Mouse (Mus musculus): ENCODE data around the gene Mlh3. TPM values are rescaled to one million over a fixed set of nuclear protein-coding genes. Genes with fewer than 3 reads are reported as not detected.
A peak's percentile ranks its signal among the peaks of the same experiment; 100 is the strongest.

The Mlh3 gene
- polyA plus RNA-seq (2014; fragmentation: Nextera tagmentation; extraction: Ambion mirVana) = 11.7 and 11.8 TPM in 2 replicates

- under 1% methylated on average over 35 of the region's 35 CpGs for WGBS
- ATAC-seq (ENCODE audit: low read depth) = peak; percentile 96
- peak within 1 kb of the TSS; percentile 57 for H3K4me3 ChIP-seq (ENCODE audit: low read depth, low read length)
- H3K27me3 ChIP-seq (ENCODE audit: control insufficient read depth, insufficient read depth, low read length) = no peaks in the 10 kb centered on the region
- H3K27ac ChIP-seq (ENCODE audit: low read depth, low read length) = peak within 1 kb of the TSS; percentile 83
- peak within 1 kb of the TSS; percentile 56 for H3K9ac ChIP-seq (replicated peaks; ENCODE audit: low read depth, low read length)
- H3K9me3 ChIP-seq (ENCODE audit: control insufficient read depth, low read length) = no peaks in the 10 kb centered on the region
- peak within 1 kb of the TSS; percentile 61 for H3K4me2 ChIP-seq (ENCODE audit: low read depth, low read length)
- no peaks in the 10 kb centered on the region; the same call in 1 of the 2 replicates for H3K36me3 ChIP-seq (ENCODE audit: control insufficient read depth, insufficient read depth, low read length)
- 0 out of 2 replicates have a peak, but pooled peaks cover 4% of the 10 kb centered on the region for H3K4me1 ChIP-seq (ENCODE audit: control insufficient read depth, insufficient read depth, low read length)
Observed at GRCm38 (mm10) chr12:85270319-85270718, at the start of gene Mlh3. Gene Mlh3 (minus strand): TSS chr12:85270599.

- H3K4me2 ChIP-seq (ENCODE audit: low read depth, low read length) = no peak overlapping the region
- H3K36me3 ChIP-seq (ENCODE audit: control insufficient read depth, insufficient read depth, low read length) = peaks cover 75% of the 10 kb centered on the region
- no peak for ATAC-seq (ENCODE audit: low read depth)
- 75% methylated on average over 3 of the region's 3 CpGs for WGBS
- no peaks in the 10 kb centered on the region for H3K27me3 ChIP-seq (ENCODE audit: control insufficient read depth, insufficient read depth, low read length)
- no peak overlapping the region for H3K9ac ChIP-seq (replicated peaks; ENCODE audit: low read depth, low read length)
- no peaks in the 10 kb centered on the region for H3K9me3 ChIP-seq (ENCODE audit: control insufficient read depth, low read length)
- H3K27ac ChIP-seq (ENCODE audit: low read depth, low read length) = no peak overlapping the region
- H3K4me3 ChIP-seq (ENCODE audit: low read depth, low read length) = no peak overlapping the region
- H3K4me1 ChIP-seq (ENCODE audit: control insufficient read depth, insufficient read depth, low read length) = no peaks in the 10 kb centered on the region
Observed at GRCm38 (mm10) chr12:85308651-85309050, 38.3 kb upstream of the Mlh3 start.

- ATAC-seq (ENCODE audit: low read depth) = peak; percentile 68; the same call in 1 of the 2 replicates
- no peaks in the 10 kb centered on the region for H3K9me3 ChIP-seq (ENCODE audit: control insufficient read depth, low read length)
- WGBS = 49% methylated on average over 16 of the region's 16 CpGs
- H3K36me3 ChIP-seq (ENCODE audit: control insufficient read depth, insufficient read depth, low read length) = peaks cover 74% of the 10 kb centered on the region
- no peak overlapping the region for H3K27ac ChIP-seq (ENCODE audit: low read depth, low read length)
- H3K4me1 ChIP-seq (ENCODE audit: control insufficient read depth, insufficient read depth, low read length) = no peaks in the 10 kb centered on the region
- H3K4me2 ChIP-seq (ENCODE audit: low read depth, low read length) = no peak overlapping the region
- no peak overlapping the region for H3K4me3 ChIP-seq (ENCODE audit: low read depth, low read length)
- H3K9ac ChIP-seq (replicated peaks; ENCODE audit: low read depth, low read length) = no peak overlapping the region
- H3K27me3 ChIP-seq (ENCODE audit: control insufficient read depth, insufficient read depth, low read length) = no peaks in the 10 kb centered on the region
Observed at GRCm38 (mm10) chr12:85305247-85305892, 35.0 kb upstream of the Mlh3 start.

GRCm38 (mm10) chr12:85304725-85305124 is 34.3 kb upstream of the Mlh3 start:
- H3K9ac ChIP-seq (replicated peaks; ENCODE audit: low read depth, low read length) = no peak overlapping the region
- 62% methylated on average over 4 of the region's 4 CpGs for WGBS
- H3K36me3 ChIP-seq (ENCODE audit: control insufficient read depth, insufficient read depth, low read length) = peaks cover 72% of the 10 kb centered on the region
- no peaks in the 10 kb centered on the region for H3K27me3 ChIP-seq (ENCODE audit: control insufficient read depth, insufficient read depth, low read length)
- no peaks in the 10 kb centered on the region for H3K4me1 ChIP-seq (ENCODE audit: control insufficient read depth, insufficient read depth, low read length)
- H3K4me2 ChIP-seq (ENCODE audit: low read depth, low read length) = no peak overlapping the region
- no peak overlapping the region for H3K27ac ChIP-seq (ENCODE audit: low read depth, low read length)
- H3K9me3 ChIP-seq (ENCODE audit: control insufficient read depth, low read length) = no peaks in the 10 kb centered on the region
- no peak for ATAC-seq (ENCODE audit: low read depth)
- H3K4me3 ChIP-seq (ENCODE audit: low read depth, low read length) = no peak overlapping the region

- H3K27ac ChIP-seq (ENCODE audit: low read depth, low read length) = no peak overlapping the region
- no peak overlapping the region for H3K4me2 ChIP-seq (ENCODE audit: low read depth, low read length)
- 82% methylated on average over 2 of the region's 2 CpGs for WGBS
Observed at GRCm38 (mm10) chr12:85303256-85303655, 32.9 kb upstream of the Mlh3 start.

GRCm38 (mm10) chr12:85298835-85299180 is 28.4 kb upstream of the Mlh3 start:
- Histone ChIP-seq H3K9ac (replicated peaks; ENCODE audit: low read depth, low read length) (no peak overlapping the region), H3K4me2 (ENCODE audit: low read depth, low read length) (no peak overlapping the region), H3K27ac (ENCODE audit: low read depth, low read length) (no peak overlapping the region), H3K36me3 (ENCODE audit: control insufficient read depth, insufficient read depth, low read length) (peaks cover 37% of the 10 kb centered on the region), H3K4me3 (ENCODE audit: low read depth, low read length) (no peak overlapping the region), H3K27me3 (ENCODE audit: control insufficient read depth, insufficient read depth, low read length) (no peaks in the 10 kb centered on the region), H3K4me1 (ENCODE audit: control insufficient read depth, insufficient read depth, low read length) (0 out of 2 replicates have a peak, but pooled peaks cover 2% of the 10 kb centered on the region), H3K9me3 (ENCODE audit: control insufficient read depth, low read length) (no peaks in the 10 kb centered on the region)
- 69% methylated on average over 1 of the region's 1 CpGs for WGBS
- ATAC-seq (ENCODE audit: low read depth) = no peak

More at GRCm38 (mm10) chr12:85303256-85303655, 32.9 kb upstream of the Mlh3 start:
- no peak overlapping the region for H3K9ac ChIP-seq (replicated peaks; ENCODE audit: low read depth, low read length)
- ATAC-seq (ENCODE audit: low read depth) = no peak
- H3K4me3 ChIP-seq (ENCODE audit: low read depth, low read length) = no peak overlapping the region
- no peaks in the 10 kb centered on the region for H3K27me3 ChIP-seq (ENCODE audit: control insufficient read depth, insufficient read depth, low read length)
- no peaks in the 10 kb centered on the region for H3K9me3 ChIP-seq (ENCODE audit: control insufficient read depth, low read length)
- peaks cover 63% of the 10 kb centered on the region for H3K36me3 ChIP-seq (ENCODE audit: control insufficient read depth, insufficient read depth, low read length)
- no peaks in the 10 kb centered on the region for H3K4me1 ChIP-seq (ENCODE audit: control insufficient read depth, insufficient read depth, low read length)

- peaks cover 32% of the 10 kb centered on the region for H3K36me3 ChIP-seq (ENCODE audit: control insufficient read depth, insufficient read depth, low read length)
- no peaks in the 10 kb centered on the region for H3K27me3 ChIP-seq (ENCODE audit: control insufficient read depth, insufficient read depth, low read length)
- H3K9ac ChIP-seq (replicated peaks; ENCODE audit: low read depth, low read length) = no peak overlapping the region
- 32% methylated on average over 11 of the region's 11 CpGs for WGBS
- 0 out of 2 replicates have a peak, but pooled peaks cover 2% of the 10 kb centered on the region for H3K4me1 ChIP-seq (ENCODE audit: control insufficient read depth, insufficient read depth, low read length)
- no peak for ATAC-seq (ENCODE audit: low read depth)
- no peak overlapping the region for H3K4me2 ChIP-seq (ENCODE audit: low read depth, low read length)
- no peaks in the 10 kb centered on the region for H3K9me3 ChIP-seq (ENCODE audit: control insufficient read depth, low read length)
- H3K27ac ChIP-seq (ENCODE audit: low read depth, low read length) = 0 out of 2 replicates have a peak overlapping the region, but pooled peaks have one; percentile 22
- H3K4me3 ChIP-seq (ENCODE audit: low read depth, low read length) = no peak overlapping the region
Observed at GRCm38 (mm10) chr12:85298127-85298834, 27.9 kb upstream of the Mlh3 start.

- ATAC-seq (ENCODE audit: low read depth) = no peak
- 75% methylated on average over 10 of the region's 10 CpGs for WGBS
- H3K9ac ChIP-seq (replicated peaks; ENCODE audit: low read depth, low read length) = no peak overlapping the region
Observed at GRCm38 (mm10) chr12:85297345-85297997, 27.1 kb upstream of the Mlh3 start.

More at GRCm38 (mm10) chr12:85297345-85297997, 27.1 kb upstream of the Mlh3 start:
- peaks cover 28% of the 10 kb centered on the region for H3K36me3 ChIP-seq (ENCODE audit: control insufficient read depth, insufficient read depth, low read length)
- no peak overlapping the region for H3K4me2 ChIP-seq (ENCODE audit: low read depth, low read length)
- H3K27ac ChIP-seq (ENCODE audit: low read depth, low read length) = 0 out of 2 replicates have a peak overlapping the region, but pooled peaks have one; percentile 22
- no peaks in the 10 kb centered on the region for H3K9me3 ChIP-seq (ENCODE audit: control insufficient read depth, low read length)
- no peaks in the 10 kb centered on the region for H3K27me3 ChIP-seq (ENCODE audit: control insufficient read depth, insufficient read depth, low read length)
- H3K4me3 ChIP-seq (ENCODE audit: low read depth, low read length) = no peak overlapping the region
- H3K4me1 ChIP-seq (ENCODE audit: control insufficient read depth, insufficient read depth, low read length) = 0 out of 2 replicates have a peak, but pooled peaks cover 2% of the 10 kb centered on the region

Measured in neural tube, embryonic 14.5 days (tissue).